Mouse (Mus musculus): Measurements from ENCODE around the gene Lcn3.
"Not testable (repeated sequence)": the region's sequence is repeated elsewhere in the genome, so short reads cannot be mapped to it uniquely, and the experiment has no call there.

Gene Lcn3

DNA sequence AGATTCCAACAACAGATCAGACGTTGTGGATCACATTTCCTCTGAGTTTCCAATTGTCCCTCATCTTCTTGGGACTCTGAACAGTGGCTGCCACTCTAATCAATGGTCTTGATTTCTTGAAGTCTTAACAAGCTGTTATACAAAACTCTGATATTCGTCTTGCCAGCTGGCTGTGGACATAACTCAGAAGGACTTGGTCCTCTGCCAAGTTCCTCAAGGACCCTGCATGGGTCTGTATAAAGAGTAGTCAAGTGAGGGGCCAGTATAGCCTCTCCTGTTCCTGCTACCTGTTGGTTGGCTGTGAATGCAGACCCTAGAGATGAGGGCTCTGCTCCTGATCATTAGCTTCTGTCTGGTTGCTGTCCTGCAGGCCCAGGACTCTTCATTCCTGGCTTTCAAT lies at the start of gene Lcn3:
Lcn3 (plus strand) TSS at position 301 of the 400 bp plus-strand sequence.
- DNase-seq (ENCODE audit: low spot score): no peak

DNA sequence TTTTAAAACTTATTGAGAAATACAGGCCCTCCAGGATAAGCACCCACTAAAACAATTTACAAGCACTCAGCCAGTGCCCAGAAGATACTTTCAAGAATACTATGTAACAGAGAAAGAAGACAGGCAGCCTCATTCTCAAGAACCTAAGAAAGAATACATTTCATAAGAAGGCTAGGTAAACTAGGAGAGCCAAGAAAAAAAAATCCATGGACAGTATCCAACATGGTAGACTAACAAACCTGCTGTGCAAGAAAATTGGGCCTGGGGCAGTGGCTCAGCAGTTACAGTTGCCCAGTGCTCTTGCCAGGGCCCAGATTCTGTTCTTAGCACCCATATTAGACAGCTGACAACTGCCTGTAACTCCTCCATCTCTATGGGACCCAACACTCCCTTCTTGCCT lies 48.1 kb upstream of the Lcn3 start:
- DNase-seq (ENCODE audit: low spot score): no peak

GRCm38 (mm10) chr2:25733199-25733930 lies 32.0 kb upstream of the Lcn3 start:
- DNase-seq (ENCODE audit: low spot score): no peak

- not testable (repeated sequence) for DNase-seq (ENCODE audit: low spot score)
Observed at GRCm38 (mm10) chr2:25736709-25737108, 28.7 kb upstream of the Lcn3 start, which contains the start of gene Obp2b. Gene Obp2b, plus strand, starts transcription at chr2:25737009.

GRCm38 (mm10) chr2:25741671-25742070 lies 23.7 kb upstream of the Lcn3 start:
- DNase-seq (ENCODE audit: low spot score): no peak

GRCm38 (mm10) chr2:25754201-25754600 lies 11.2 kb upstream of the Lcn3 start:
- DNase-seq (ENCODE audit: low spot score): no peak

GRCm38 (mm10) chr2:25758064-25758625 lies 7.2 kb upstream of the Lcn3 start:
- DNase-seq (ENCODE audit: low spot score): no peak

DNA sequence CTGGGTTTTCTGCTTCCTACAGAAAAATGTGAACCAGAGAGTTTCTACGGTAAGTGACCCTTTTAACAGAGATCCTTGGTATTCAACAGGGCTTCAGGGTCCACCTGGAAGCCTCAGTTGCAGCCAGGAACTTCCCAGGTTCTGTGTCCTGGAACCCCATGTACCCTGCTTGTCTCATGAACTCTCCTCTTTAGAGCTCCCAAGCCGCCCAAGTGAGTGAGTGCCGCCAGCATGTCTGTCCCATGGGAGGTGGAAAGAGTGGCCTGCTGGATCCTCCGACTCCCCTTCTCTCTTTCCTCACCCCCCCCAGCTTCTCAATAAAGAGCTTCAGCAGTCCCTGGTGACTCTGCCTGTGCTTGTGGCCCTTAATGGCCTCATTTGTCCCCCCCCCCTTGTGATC lies 2.4 kb downstream of the Lcn3 start:
- no peak for DNase-seq (ENCODE audit: low spot score)

GRCm38 (mm10) chr2:25773507-25773906 lies 8.1 kb downstream of the Lcn3 start:
- no peak for DNase-seq (ENCODE audit: low spot score)

GRCm38 (mm10) chr2:25774640-25775039 lies 9.3 kb downstream of the Lcn3 start:
- no peak for DNase-seq (ENCODE audit: low spot score)

DNA sequence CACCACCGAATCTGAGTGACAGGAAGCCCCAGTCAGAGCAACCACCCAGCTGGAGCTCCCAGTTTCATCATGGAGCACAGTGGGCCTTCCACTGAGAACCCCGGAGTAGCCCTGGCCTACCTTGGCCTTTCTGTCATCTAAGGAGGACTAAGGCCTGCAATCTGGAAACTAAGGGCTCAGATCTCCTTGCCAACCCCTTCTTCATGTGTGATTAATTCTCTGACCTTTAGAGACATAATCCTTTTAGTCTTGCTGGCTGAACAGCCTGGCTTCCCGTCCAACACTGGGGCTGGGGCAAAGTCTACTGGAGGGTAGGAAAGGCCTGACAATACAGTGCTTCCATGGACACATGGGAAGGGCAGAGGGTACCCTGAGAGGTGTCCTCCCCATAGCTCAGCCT lies 10.6 kb downstream of the Lcn3 start:
- no peak for DNase-seq (ENCODE audit: low spot score)

GRCm38 (mm10) chr2:25776717-25777116 lies 11.3 kb downstream of the Lcn3 start, which contains the start of gene Lcn11:
Gene Lcn11, plus strand, starts transcription at chr2:25777017.
- DNase-seq (ENCODE audit: low spot score): no peak

DNA sequence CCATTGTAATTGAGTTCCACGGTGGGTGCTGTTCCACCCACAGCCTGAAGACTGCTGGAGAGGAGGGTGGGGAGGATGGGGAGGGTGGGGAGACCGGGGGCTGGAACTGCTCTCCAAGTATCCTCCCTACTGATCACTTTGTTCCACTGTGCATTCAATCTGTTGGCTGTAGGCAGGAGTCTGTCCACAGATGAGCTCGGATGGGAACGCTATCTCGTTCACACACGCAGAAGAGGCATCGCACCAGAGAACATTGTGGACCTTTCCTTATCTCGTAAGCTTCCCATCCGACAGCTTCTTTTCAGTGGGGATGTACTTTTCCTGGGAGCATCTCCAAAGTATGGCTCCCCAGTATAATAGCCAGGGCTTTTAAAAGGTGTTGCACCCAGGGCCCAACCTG lies 13.7 kb downstream of the Lcn3 start:
- DNase-seq (ENCODE audit: low spot score): no peak

DNA sequence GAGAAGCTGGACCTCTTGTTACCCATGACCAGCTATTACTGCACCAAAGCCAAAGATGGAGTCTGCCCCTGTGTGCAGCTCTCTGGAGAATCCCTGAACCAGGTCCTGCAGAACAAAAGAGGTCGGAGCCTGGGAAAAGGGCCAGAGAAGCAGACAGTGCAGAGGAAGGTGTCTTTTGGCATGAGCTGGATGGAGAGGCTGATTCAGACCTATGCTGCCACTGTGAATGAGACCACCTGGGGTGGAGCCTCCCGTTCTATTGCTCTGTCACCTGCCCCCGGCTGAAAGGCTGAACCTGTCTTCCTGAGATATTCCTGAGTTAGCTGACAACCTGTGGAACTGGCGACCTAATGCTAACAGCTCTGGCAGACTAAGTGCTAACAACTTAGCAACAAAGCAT lies 15.6 kb downstream of the Lcn3 start:
- no peak for DNase-seq (ENCODE audit: low spot score)

DNA sequence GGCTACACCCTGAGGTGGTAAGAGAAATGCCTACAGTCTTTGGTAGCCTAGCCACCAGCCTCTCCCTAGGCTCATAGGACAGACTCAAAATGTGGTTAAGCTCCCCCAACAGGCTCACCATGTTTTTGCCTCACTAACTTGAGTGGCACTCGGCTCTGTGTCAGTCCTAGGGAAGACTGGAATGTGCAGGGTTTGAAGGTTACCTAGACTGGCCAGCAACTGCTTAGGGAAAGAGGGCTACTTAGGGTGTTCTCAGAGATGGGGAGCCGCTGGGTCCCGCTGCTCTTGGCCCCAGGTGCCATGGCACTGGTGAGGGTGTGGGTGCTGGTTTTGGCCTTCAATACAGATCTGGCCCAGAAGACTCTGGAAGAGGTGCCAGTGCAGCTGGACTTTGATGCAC lies 16.6 kb downstream of the Lcn3 start, which contains the start of gene Gm13539:
Gm13539 (plus strand) TSS at position 301 of the 400 bp plus-strand sequence.
- DNase-seq (ENCODE audit: low spot score): no peak

GRCm38 (mm10) chr2:25785573-25786322 lies 20.4 kb downstream of the Lcn3 start:
- peak; percentile 20 for DNase-seq (ENCODE audit: low spot score)

DNA sequence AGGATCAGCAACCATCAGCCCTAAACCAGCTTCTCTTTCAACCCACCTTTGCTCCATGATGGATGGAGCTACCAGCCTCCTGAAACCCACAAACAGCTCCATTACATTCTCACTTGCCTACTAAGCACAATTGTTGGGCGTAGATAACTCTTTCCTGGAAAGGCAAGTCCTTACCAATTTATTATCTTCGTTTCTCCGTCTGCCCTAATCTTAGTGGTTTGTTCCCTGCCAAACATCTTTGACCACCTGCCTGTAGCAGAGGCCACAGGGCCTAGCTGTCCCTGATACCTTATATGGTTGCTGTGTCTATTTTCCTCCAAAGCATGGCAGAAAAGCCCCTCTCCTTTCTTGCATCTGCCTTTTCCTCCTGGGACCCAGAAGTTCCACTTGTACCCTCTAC lies 23.7 kb downstream of the Lcn3 start:
- no peak for DNase-seq (ENCODE audit: low spot score)

GRCm38 (mm10) chr2:25797635-25798034 lies 32.3 kb downstream of the Lcn3 start:
- DNase-seq (ENCODE audit: low spot score): no peak

DNA sequence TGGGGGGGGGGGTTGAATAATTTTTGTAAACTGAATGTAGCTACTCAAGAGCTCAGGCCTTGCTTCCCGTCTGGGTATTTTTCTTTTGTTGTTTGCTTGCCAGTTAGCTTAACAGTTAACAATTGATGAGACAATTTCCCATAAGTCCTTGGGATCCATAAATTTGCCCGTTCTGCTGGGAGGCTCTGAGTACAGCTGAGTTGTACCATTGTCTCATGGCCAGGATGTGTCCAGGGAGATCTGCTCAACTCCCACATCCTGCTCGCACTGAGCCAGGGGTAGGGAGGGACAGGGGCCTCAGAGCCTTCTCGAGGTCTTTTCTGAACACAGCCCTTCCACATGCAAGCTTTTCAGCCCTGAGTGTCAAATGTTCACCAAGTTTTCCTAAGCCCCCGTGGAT lies 32.7 kb downstream of the Lcn3 start:
- peak; percentile 16 for DNase-seq (ENCODE audit: low spot score)

DNA sequence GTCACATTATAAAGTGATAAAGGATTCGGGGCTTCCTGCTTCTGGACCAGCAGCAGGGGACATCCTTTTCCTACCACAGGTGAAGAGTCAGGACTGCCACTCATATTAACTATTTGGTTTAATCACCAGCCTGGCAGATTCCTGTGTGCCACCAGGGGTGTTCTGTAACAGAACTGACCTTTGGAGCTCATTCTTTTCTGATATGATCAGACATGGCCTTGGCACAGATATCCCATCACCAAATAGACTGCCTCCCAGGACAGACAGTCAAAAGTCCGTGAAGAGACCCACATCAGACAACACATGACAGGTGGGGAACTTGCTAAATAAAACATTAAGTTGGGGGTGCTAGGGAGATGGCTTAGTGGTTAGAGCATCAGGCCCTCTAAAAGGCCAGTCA lies 46.3 kb downstream of the Lcn3 start:
- DNase-seq (ENCODE audit: low spot score): no peak

GRCm38 (mm10) chr2:25813364-25813763 lies 48.0 kb downstream of the Lcn3 start:
- no peak for DNase-seq (ENCODE audit: low spot score)

DNA sequence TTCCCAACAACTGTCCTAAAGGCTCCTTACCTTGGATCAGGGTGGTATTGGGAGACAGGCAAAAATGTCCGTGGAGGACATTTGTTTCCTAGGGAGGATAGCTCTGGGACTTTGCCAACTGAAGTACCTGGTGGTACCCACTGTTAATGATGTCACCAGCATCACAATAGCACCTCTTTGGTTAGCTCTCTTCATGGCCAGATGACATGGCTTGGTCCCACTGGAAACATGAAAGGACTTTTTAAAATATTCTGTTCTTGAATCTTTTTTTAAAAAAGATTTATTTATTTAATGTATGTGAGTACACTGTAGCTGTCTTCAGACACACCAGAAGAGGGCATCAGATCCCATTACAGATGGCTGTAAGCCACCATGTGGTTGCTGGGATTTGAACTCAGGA lies 50.4 kb downstream of the Lcn3 start, which contains the start of gene Glt6d1:
Glt6d1 (minus strand) TSS at position 101 of the 400 bp plus-strand sequence.
- DNase-seq (ENCODE audit: low spot score): not testable (repeated sequence)

Data from embryo, embryonic 10 days (tissue).